Mouse (Mus musculus) brain, embryonic 14.5 days (tissue): Measurements from ENCODE around the gene Jsrp1.

Experiments used
- CTCF ChIP-seq: fragments of 200-500 bp; IDR thresholded peaks from 2 replicates; pipeline ENCODE4 v1.5.1; 2012; ENCODE audit warnings: inconsistent platforms, mild to moderate bottlenecking, moderate library complexity, borderline replicate concordance; ENCODE audit not compliant: insufficient read depth, insufficient read length; ENCODE audit errors: extremely low read depth
- POLR2A ChIP-seq: fragments of 200-500 bp; IDR thresholded peaks from 2 replicates; pipeline ENCODE4 v1.6.1; 2012; ENCODE audit warnings: mild to moderate bottlenecking, inconsistent platforms, borderline replicate concordance; ENCODE audit not compliant: poor library complexity, insufficient read depth, insufficient read length, severe bottlenecking; ENCODE audit errors: extremely low read depth

GRCm38 (mm10) chr10:80845732-80846131, 32.4 kb upstream of the Jsrp1 start:
- TF ChIP-seq CTCF (no peak), POLR2A (no peak)
